Mouse (Mus musculus): ENCODE measurements around the gene Ccdc65. TPM values are rescaled to one million over a fixed set of nuclear protein-coding genes. Genes with fewer than 3 reads are reported as not detected.
A peak's percentile ranks its signal among the peaks of the same experiment; 100 is the strongest.

Gene Ccdc65
- polyA plus RNA-seq, 1 experiment from 2014 or later: 0.57 TPM

DNA sequence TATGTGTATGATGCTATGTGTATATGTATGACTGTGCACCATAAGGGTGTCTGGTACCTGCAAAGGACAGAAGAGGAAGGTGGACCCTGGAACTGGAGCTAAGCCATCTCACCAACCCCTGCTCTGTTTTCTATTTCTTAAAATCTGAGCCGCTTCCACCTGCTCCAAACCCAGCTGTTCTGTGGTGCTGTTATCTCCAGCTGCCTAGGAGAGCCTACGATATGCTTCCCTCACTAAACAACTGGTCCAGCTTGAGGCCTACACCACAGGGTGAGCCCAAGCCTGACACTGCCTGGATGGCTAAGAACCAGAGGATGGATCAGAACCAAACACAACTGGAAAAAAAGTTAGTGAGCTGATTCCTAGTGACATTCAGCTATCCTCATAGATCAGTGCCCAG is 46.1 kb downstream of the Ccdc65 start:
- ATAC-seq (replicated peaks; ENCODE audit: low FRiP score, low TSS enrichment, low read depth): no peak
- Histone ChIP-seq H3K36me3 (ENCODE audit: control insufficient read depth, insufficient read depth, low read length) (peaks cover 14% of the 10 kb centered on the region; the same call in 1 of the 2 replicates), H3K4me1 (replicated peaks; ENCODE audit: control insufficient read depth, insufficient read depth, low read length) (no peaks in the 10 kb centered on the region), H3K4me2 (ENCODE audit: low read length) (no peak overlapping the region), H3K9me3 (ENCODE audit: control insufficient read depth, low read length) (no peaks in the 10 kb centered on the region), H3K4me3 (ENCODE audit: low read depth, low read length) (no peak overlapping the region), H3K9ac (ENCODE audit: low read length) (no peak overlapping the region), H3K27me3 (replicated peaks; ENCODE audit: control insufficient read depth, insufficient read depth, low read length) (no peaks in the 10 kb centered on the region), H3K27ac (ENCODE audit: low read depth) (no peak overlapping the region)
- 83% methylated on average over 2 of the region's 2 CpGs for WGBS
- DNase-seq (ENCODE audit: low spot score): no peak

- 0% methylated on average over 17 of the region's 24 CpGs for WGBS
- peak; percentile 83 for ATAC-seq (replicated peaks; ENCODE audit: low FRiP score, low TSS enrichment, low read depth)
- peaks cover 10% of the 10 kb centered on the region; the same call in 1 of the 2 replicates for H3K4me1 ChIP-seq (replicated peaks; ENCODE audit: control insufficient read depth, insufficient read depth, low read length)
Measured at GRCm38 (mm10) chr15:98762201-98762621, 54.2 kb downstream of the Ccdc65 start.

GRCm38 (mm10) chr15:98762670-98763529 is 54.9 kb downstream of the Ccdc65 start, which contains the start of gene Arf3:
Gene Arf3, minus strand, starts transcription at chr15:98763214.
- Histone ChIP-seq H3K4me2 (ENCODE audit: low read length) (peak within 1 kb of the TSS; percentile 76), H3K4me1 (replicated peaks; ENCODE audit: control insufficient read depth, insufficient read depth, low read length) (peaks cover 10% of the 10 kb centered on the region; the same call in 1 of the 2 replicates), H3K27me3 (replicated peaks; ENCODE audit: control insufficient read depth, insufficient read depth, low read length) (peaks cover 6% of the 10 kb centered on the region; the same call in 1 of the 2 replicates), H3K36me3 (ENCODE audit: control insufficient read depth, insufficient read depth, low read length) (peaks cover 19% of the 10 kb centered on the region), H3K9ac (ENCODE audit: low read length) (peak within 1 kb of the TSS; percentile 85), H3K4me3 (ENCODE audit: low read depth, low read length) (peak within 1 kb of the TSS; percentile 91), H3K27ac (ENCODE audit: low read depth) (peak within 1 kb of the TSS; percentile 67), H3K9me3 (ENCODE audit: control insufficient read depth, low read length) (no peaks in the 10 kb centered on the region)
- peak; percentile 97 for DNase-seq (ENCODE audit: low spot score)
- under 1% methylated on average over 63 of the region's 76 CpGs for WGBS
- ATAC-seq (replicated peaks; ENCODE audit: low FRiP score, low TSS enrichment, low read depth): peak; percentile 94

More at GRCm38 (mm10) chr15:98762201-98762621, 54.2 kb downstream of the Ccdc65 start:
- Histone ChIP-seq H3K9ac (ENCODE audit: low read length) (peak overlapping the region; percentile 85), H3K27me3 (replicated peaks; ENCODE audit: control insufficient read depth, insufficient read depth, low read length) (peaks cover 4% of the 10 kb centered on the region; the same call in 1 of the 2 replicates), H3K9me3 (ENCODE audit: control insufficient read depth, low read length) (no peaks in the 10 kb centered on the region), H3K4me3 (ENCODE audit: low read depth, low read length) (peak overlapping the region; percentile 91), H3K36me3 (ENCODE audit: control insufficient read depth, insufficient read depth, low read length) (peaks cover 20% of the 10 kb centered on the region), H3K27ac (ENCODE audit: low read depth) (peak overlapping the region; percentile 67), H3K4me2 (ENCODE audit: low read length) (peak overlapping the region; percentile 76)
- DNase-seq (ENCODE audit: low spot score): peak; percentile 87

DNA sequence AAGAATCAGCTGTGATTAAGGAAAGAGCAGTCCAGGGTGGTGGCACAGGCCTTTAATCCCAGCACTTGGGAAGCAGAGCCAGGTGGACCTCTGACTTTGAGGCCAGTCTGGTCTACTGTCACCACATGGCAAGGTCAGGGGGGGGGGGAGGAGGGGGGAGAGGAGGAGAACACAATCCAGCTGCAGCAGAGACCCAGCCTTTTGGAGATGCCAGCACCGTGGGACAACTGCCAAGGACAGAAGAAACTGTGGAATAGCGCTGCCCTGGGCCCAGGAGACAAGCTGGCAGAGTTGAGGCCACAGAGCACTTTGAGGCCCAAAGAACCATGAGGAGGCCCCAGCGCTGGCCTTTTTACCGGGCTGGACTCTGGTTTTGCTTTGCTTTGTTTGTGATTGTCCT is 57.9 kb downstream of the Ccdc65 start:
- H3K4me1 ChIP-seq (replicated peaks; ENCODE audit: control insufficient read depth, insufficient read depth, low read length): peaks cover 10% of the 10 kb centered on the region; the same call in 1 of the 2 replicates
- no peaks in the 10 kb centered on the region for H3K9me3 ChIP-seq (ENCODE audit: control insufficient read depth, low read length)
- no peak overlapping the region for H3K4me2 ChIP-seq (ENCODE audit: low read length)
- no peak overlapping the region for H3K9ac ChIP-seq (ENCODE audit: low read length)
- H3K36me3 ChIP-seq (ENCODE audit: control insufficient read depth, insufficient read depth, low read length): no peaks in the 10 kb centered on the region
- H3K4me3 ChIP-seq (ENCODE audit: low read depth, low read length): no peak overlapping the region
- ATAC-seq (replicated peaks; ENCODE audit: low FRiP score, low TSS enrichment, low read depth) (no peak), DNase-seq (ENCODE audit: low spot score) (no peak)
- H3K27me3 ChIP-seq (replicated peaks; ENCODE audit: control insufficient read depth, insufficient read depth, low read length): peaks cover 28% of the 10 kb centered on the region
- 68% methylated on average over 4 of the region's 4 CpGs for WGBS
- no peak overlapping the region for H3K27ac ChIP-seq (ENCODE audit: low read depth)

- DNase-seq (ENCODE audit: low spot score): no peak
- H3K9ac ChIP-seq (ENCODE audit: low read length): no peak overlapping the region
- H3K4me1 ChIP-seq (replicated peaks; ENCODE audit: control insufficient read depth, insufficient read depth, low read length): peaks cover 8% of the 10 kb centered on the region; the same call in 1 of the 2 replicates
- whole genome bisulfite sequencing: 35% methylated on average over 5 of the region's 5 CpGs
- no peak overlapping the region for H3K4me3 ChIP-seq (ENCODE audit: low read depth, low read length)
- H3K9me3 ChIP-seq (ENCODE audit: control insufficient read depth, low read length): no peaks in the 10 kb centered on the region
- H3K36me3 ChIP-seq (ENCODE audit: control insufficient read depth, insufficient read depth, low read length): no peaks in the 10 kb centered on the region
- H3K4me2 ChIP-seq (ENCODE audit: low read length): no peak overlapping the region
- ATAC-seq (replicated peaks; ENCODE audit: low FRiP score, low TSS enrichment, low read depth): no peak
- H3K27ac ChIP-seq (ENCODE audit: low read depth): no peak overlapping the region
- H3K27me3 ChIP-seq (replicated peaks; ENCODE audit: control insufficient read depth, insufficient read depth, low read length): peaks cover 51% of the 10 kb centered on the region
Measured at GRCm38 (mm10) chr15:98768259-98768658, 60.3 kb downstream of the Ccdc65 start.

DNA sequence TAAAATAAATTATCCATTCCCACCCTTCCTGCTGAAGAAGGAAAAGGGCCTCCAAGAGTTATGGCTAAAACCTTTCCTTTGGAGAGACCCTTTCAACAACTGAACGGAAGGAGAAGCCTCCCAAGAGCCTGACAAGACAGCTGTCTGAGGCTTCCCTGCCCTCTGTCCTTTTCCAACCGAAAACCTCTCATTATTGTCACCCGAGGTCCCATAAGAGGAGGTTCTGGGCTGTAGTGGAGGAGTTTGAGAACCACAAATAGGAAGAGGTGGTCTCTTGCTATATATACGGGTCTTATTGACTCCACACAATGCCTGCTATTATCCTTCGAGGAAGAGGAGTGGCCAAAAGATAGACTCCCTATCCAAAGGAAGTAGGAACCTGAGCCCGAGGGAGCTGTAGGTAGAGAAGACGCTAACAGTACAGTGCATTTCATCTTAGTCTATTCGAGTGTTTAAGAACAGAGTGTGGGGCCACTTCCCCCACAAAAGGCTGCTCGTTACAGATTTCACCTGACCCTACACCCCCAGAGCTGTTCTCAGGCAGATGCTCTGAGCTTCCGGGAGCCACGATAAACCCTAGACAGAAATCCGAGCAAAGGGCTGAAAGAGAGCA is 63.9 kb downstream of the Ccdc65 start:
- Histone ChIP-seq H3K4me2 (ENCODE audit: low read length) (peak overlapping the region; percentile 45), H3K9me3 (ENCODE audit: control insufficient read depth, low read length) (no peaks in the 10 kb centered on the region), H3K36me3 (ENCODE audit: control insufficient read depth, insufficient read depth, low read length) (no peaks in the 10 kb centered on the region), H3K27me3 (replicated peaks; ENCODE audit: control insufficient read depth, insufficient read depth, low read length) (peaks cover 84% of the 10 kb centered on the region), H3K4me3 (ENCODE audit: low read depth, low read length) (0 out of 2 replicates have a peak overlapping the region, but pooled peaks have one; percentile 18), H3K4me1 (replicated peaks; ENCODE audit: control insufficient read depth, insufficient read depth, low read length) (peaks cover 3% of the 10 kb centered on the region; the same call in 1 of the 2 replicates), H3K27ac (ENCODE audit: low read depth) (no peak overlapping the region), H3K9ac (ENCODE audit: low read length) (no peak overlapping the region)
- 4% methylated on average over 12 of the region's 12 CpGs for WGBS
- no peak for DNase-seq (ENCODE audit: low spot score)
- ATAC-seq (replicated peaks; ENCODE audit: low FRiP score, low TSS enrichment, low read depth): no peak

DNA sequence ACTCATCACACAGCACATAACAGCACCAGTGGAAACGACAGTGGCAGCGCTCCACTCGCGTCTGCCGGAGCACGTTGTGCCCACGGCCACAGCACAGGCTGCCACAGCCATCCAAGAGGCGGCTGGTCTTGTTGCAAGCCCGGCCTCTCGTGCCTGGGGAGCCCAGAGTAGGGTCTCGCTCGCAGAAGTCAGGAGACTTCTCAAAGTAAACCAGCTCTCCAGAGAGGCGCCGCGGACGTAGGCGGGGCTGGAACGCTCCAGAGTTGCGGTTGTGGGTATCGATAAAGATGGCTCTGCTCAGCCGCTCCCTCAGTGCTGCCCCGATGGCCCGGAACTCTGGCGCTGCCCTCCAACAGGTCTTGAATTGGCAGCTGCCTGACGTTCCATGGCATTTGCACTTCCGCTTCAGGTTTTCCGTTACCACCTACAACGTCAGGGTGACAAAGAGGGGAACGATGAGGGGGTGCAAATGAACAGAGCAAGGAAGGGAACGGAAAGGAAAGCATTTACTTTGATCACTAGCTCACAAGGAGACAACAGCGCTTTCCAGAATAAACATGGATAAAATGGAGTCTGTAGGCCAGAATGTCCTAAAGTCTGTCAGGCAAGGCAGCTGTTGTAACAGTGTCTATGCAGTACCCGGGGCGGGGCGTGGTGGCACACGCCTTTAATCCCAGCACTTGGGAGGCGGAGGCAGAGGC is 64.7 kb downstream of the Ccdc65 start:
- DNase-seq (ENCODE audit: low spot score) (no peak), ATAC-seq (replicated peaks; ENCODE audit: low FRiP score, low TSS enrichment, low read depth) (no peak)
- H3K4me3 ChIP-seq (ENCODE audit: low read depth, low read length): peak overlapping the region; percentile 18
- H3K36me3 ChIP-seq (ENCODE audit: control insufficient read depth, insufficient read depth, low read length): no peaks in the 10 kb centered on the region
- H3K9ac ChIP-seq (ENCODE audit: low read length): no peak overlapping the region
- WGBS: 2% methylated on average over 36 of the region's 36 CpGs
- no peak overlapping the region for H3K27ac ChIP-seq (ENCODE audit: low read depth)
- peaks cover 7% of the 10 kb centered on the region; the same call in 1 of the 2 replicates for H3K4me1 ChIP-seq (replicated peaks; ENCODE audit: control insufficient read depth, insufficient read depth, low read length)
- peak overlapping the region; percentile 45 for H3K4me2 ChIP-seq (ENCODE audit: low read length)
- H3K9me3 ChIP-seq (ENCODE audit: control insufficient read depth, low read length): no peaks in the 10 kb centered on the region
- H3K27me3 ChIP-seq (replicated peaks; ENCODE audit: control insufficient read depth, insufficient read depth, low read length): peaks cover 91% of the 10 kb centered on the region

All from intestine, embryonic 14.5 days (tissue).